Mouse (Mus musculus): ENCODE data around the gene Fam69b. TPM values are rescaled to one million over a fixed set of nuclear protein-coding genes. Genes with fewer than 3 reads are reported as not detected.
A peak's percentile ranks its signal among the peaks of the same experiment; 100 is the strongest.

Fam69b gene
- polyA plus RNA-seq, 1 experiment from 2014 or later, result 67.1 TPM

DNA sequence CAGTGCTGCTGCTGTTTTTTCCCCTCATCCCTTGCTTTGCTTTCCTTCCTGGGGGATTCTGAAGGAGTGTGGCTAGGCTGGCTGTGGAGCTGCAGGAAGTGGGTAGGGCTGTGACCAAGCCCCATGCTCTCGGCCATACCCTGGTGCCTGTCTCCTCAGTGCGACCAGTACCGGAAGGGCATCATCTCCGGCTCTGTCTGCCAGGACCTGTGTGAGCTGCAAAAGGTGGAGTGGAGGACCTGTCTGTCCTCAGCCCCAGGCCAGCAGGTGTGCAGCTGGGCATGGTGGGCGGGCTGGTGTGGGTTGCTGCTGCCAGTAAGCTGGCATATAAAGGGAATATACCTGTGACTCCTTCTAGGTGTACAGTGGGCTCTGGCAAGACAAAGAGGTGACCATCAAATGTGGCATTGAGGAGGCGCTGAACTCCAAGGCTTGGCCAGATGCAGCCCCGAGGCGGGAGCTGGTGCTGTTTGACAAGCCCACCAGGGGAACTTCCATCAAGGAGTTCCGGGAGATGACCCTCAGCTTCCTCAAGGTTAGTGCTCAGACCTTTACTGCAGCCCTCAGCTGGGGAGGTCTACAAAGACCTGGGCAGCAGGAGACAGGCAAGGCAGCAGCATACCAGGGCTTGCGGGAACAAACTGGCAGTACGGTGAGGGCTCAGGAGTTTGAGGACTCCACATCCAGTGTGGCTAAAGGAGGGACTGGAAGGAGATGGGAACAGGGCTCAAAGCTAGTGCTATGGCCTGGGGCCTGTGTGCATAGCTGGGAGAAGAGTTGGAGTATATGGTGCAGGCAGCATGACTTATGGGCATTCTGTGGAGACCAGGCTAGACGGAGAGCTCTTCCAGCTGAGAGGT is 6.6 kb downstream of the Fam69b start:
- Histone ChIP-seq H3K9ac (no peak overlapping the region), H3K27me3 (no peaks in the 10 kb centered on the region), H3K4me2 (no peak overlapping the region), H3K36me3 (replicated peaks) (peaks cover 54% of the 10 kb centered on the region), H3K4me3 (replicated peaks) (no peak overlapping the region), H3K27ac (no peak overlapping the region), H3K4me1 (peaks cover 52% of the 10 kb centered on the region), H3K9me3 (no peaks in the 10 kb centered on the region)
- 70% methylated on average over 12 of the region's 12 CpGs for WGBS
- ATAC-seq (ENCODE audit: low FRiP score), result no peak

DNA sequence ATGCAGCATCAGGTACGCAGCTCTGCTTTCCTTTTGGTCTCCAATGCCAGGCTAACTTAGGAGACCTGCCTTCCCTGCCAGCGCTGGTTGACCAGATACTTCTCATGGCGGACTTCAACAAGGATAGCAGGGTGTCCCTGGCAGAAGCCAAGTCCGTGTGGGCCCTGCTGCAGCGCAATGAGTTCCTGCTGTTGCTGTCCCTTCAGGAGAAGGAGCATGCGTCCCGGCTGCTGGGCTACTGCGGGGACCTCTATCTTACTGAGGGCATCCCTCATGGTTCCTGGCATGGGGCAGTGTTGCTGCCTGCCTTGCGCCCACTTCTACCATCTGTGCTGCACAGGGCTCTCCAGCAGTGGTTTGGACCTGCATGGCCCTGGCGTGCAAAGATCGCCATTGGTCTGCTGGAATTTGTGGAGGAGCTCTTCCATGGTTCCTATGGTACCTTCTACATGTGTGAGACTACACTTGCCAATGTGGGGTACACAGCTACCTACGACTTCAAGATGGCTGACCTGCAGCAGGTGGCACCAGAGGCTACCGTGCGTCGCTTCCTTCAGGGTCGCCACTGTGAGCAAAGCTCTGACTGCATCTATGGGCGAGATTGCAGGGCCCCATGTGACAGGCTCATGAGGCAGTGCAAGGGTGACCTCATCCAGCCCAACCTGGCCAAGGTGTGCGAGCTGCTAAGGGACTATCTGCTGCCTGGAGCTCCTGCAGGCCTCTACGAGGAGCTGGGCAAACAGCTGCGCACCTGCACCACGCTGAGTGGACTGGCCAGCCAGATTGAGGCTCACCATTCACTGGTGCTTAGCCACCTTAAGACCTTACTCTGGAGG is 7.5 kb downstream of the Fam69b start:
- Histone ChIP-seq H3K4me2 (no peak overlapping the region), H3K4me3 (replicated peaks) (no peak overlapping the region), H3K27ac (0 out of 2 replicates have a peak overlapping the region, but pooled peaks have one; percentile 25), H3K9me3 (no peaks in the 10 kb centered on the region), H3K27me3 (no peaks in the 10 kb centered on the region), H3K4me1 (peaks cover 43% of the 10 kb centered on the region), H3K36me3 (replicated peaks) (peaks cover 54% of the 10 kb centered on the region), H3K9ac (no peak overlapping the region)
- ATAC-seq (ENCODE audit: low FRiP score), result no peak
- WGBS, result 69% methylated on average over 21 of the region's 21 CpGs

DNA sequence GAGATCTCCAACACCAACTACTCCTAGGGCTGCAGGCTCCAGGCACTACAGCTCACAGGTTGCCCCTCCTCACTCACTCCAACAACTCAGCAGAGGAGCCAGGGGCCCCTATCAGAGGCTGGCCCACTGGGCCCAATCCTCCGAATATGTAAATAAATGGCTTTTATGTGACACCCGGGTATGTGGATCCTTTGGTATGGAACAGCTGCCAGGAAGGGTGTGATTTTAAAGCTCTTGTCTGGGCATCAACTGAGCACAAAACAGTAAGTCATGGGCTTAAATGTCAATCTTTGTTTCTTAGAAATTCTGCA is 8.0 kb downstream of the Fam69b start:
- H3K4me2 ChIP-seq, result no peak overlapping the region
- no peak for ATAC-seq (ENCODE audit: low FRiP score)
- H3K4me3 ChIP-seq (replicated peaks), result no peak overlapping the region
- no peak overlapping the region for H3K9ac ChIP-seq
- H3K4me1 ChIP-seq, result peaks cover 39% of the 10 kb centered on the region
- peaks cover 54% of the 10 kb centered on the region for H3K36me3 ChIP-seq (replicated peaks)
- no peaks in the 10 kb centered on the region for H3K9me3 ChIP-seq
- no peaks in the 10 kb centered on the region for H3K27me3 ChIP-seq
- H3K27ac ChIP-seq, result 0 out of 2 replicates have a peak overlapping the region, but pooled peaks have one; percentile 25
- 63% methylated on average over 2 of the region's 2 CpGs for WGBS

DNA sequence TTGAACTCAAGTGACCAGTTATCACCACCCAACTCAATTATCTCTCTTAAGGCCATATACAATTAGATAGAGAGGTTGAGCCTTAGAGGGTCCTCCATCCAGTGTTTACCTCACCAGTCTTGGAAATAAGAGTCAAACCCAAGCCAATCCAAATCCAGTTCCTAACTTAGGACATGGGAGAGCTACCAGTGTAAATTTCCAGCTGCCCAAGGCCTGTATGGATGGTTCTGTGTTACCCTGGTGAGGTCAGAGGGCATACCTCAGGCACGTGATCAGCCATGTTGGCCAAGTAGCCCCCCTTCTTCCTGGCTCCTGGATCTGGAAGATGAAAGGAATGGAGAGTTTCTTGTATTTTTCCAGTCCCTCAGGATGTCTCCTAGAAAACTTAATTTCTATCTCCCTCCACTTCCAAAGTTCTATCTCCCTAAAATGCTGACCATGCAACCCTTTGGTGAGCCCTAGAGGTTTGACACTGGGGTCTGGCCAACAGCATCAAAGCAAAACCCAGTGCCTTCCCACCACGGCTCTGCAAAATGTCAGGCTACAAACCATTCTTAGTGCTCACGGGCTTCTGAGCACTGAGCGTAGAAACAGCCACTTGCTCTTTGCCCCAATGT is 9.2 kb downstream of the Fam69b start:
- H3K9me3 ChIP-seq, result no peaks in the 10 kb centered on the region
- no peaks in the 10 kb centered on the region for H3K27me3 ChIP-seq
- ATAC-seq (ENCODE audit: low FRiP score), result no peak
- peak overlapping the region; percentile 14; the same call in 1 of the 2 replicates for H3K27ac ChIP-seq
- H3K4me3 ChIP-seq (replicated peaks), result no peak overlapping the region
- peaks cover 54% of the 10 kb centered on the region for H3K36me3 ChIP-seq (replicated peaks)
- H3K9ac ChIP-seq, result 0 out of 2 replicates have a peak overlapping the region, but pooled peaks have one; percentile 29
- 85% methylated on average over 4 of the region's 4 CpGs for WGBS
- peaks cover 37% of the 10 kb centered on the region for H3K4me1 ChIP-seq
- H3K4me2 ChIP-seq, result no peak overlapping the region

DNA sequence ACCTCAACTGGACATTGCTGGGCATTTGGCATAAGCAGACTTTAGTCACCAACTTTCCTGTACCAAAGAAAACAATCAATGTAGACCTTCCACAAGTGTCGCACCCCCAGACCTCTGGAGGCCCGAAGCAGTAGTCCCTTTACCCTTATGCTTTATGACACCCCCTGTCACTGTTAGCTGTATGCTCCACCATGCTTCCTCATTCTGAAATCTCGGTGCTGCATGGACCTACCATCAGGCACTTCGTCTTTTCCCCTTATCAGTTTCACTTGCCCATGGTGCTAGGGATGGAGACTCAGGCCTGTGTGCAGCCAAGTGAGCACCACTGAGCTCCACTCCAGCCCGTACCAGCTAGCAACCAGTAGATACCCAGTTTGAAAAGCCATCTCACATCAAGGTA is 9.8 kb downstream of the Fam69b start:
- WGBS, result 85% methylated on average over 5 of the region's 5 CpGs
- H3K4me3 ChIP-seq (replicated peaks), result 0 out of 2 replicates have a peak overlapping the region, but pooled peaks have one; percentile 93
- no peak overlapping the region for H3K27ac ChIP-seq

DNA sequence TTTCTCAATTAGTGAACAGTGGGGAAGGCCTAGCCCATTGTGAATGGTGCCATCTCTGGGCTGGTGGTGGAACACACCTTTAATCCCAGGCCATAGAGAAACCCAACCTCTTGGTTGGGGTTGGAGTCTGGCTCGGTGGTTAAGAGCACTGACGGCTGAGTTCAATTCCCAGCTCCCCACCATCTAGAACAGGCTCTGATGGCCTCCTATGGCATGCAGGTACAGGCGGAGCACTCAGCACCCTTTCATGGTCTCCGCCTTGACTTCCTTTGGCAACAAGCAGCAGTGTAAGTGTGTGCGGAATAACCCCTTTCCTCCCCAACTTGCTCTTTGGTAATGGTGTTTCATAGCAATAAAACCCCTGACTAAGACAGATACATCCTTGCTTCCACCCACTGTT is 10.3 kb downstream of the Fam69b start:
- no peaks in the 10 kb centered on the region for H3K9me3 ChIP-seq
- no peaks in the 10 kb centered on the region for H3K27me3 ChIP-seq
- peak overlapping the region; percentile 93 for H3K4me3 ChIP-seq (replicated peaks)
- peaks cover 27% of the 10 kb centered on the region for H3K4me1 ChIP-seq
- peak overlapping the region; percentile 95 for H3K9ac ChIP-seq
- H3K36me3 ChIP-seq (replicated peaks), result peaks cover 51% of the 10 kb centered on the region
- H3K27ac ChIP-seq, result 0 out of 2 replicates have a peak overlapping the region, but pooled peaks have one; percentile 54
- 82% methylated on average over 5 of the region's 5 CpGs for WGBS
- H3K4me2 ChIP-seq, result peak overlapping the region; percentile 87
- ATAC-seq (ENCODE audit: low FRiP score), result no peak

More for the DNA sequence above, 9.8 kb downstream of the Fam69b start:
- peaks cover 54% of the 10 kb centered on the region for H3K36me3 ChIP-seq (replicated peaks)
- no peaks in the 10 kb centered on the region for H3K27me3 ChIP-seq
- H3K9me3 ChIP-seq, result no peaks in the 10 kb centered on the region
- peak overlapping the region; percentile 95; the same call in 1 of the 2 replicates for H3K9ac ChIP-seq
- peak overlapping the region; percentile 87 for H3K4me2 ChIP-seq
- H3K4me1 ChIP-seq, result peaks cover 31% of the 10 kb centered on the region
- no peak for ATAC-seq (ENCODE audit: low FRiP score)

DNA sequence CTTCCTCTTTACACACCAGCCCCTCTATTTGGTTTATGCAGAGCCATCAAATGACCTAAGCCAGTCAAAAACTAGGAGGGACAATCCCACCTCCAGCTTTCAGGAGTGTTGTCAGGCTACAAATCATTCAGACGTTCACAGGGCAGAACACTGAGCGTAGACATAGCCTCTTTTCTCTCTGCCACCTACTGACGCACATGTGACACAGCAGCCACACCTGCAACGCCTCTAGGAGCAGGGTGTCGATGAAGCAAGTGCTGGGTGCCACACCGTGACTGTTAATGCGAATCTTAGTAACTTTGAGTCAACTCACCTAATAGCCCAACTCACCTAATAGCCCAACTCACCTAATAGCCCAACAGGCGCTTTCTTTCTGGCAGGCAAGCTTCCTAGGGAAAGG is 10.8 kb downstream of the Fam69b start:
- H3K4me1 ChIP-seq, result peaks cover 21% of the 10 kb centered on the region
- peak overlapping the region; percentile 54; the same call in 1 of the 2 replicates for H3K27ac ChIP-seq
- H3K9me3 ChIP-seq, result no peaks in the 10 kb centered on the region
- H3K4me2 ChIP-seq, result peak overlapping the region; percentile 87
- H3K9ac ChIP-seq, result peak overlapping the region; percentile 95
- WGBS, result 10% methylated on average over 8 of the region's 8 CpGs
- H3K36me3 ChIP-seq (replicated peaks), result peaks cover 46% of the 10 kb centered on the region
- H3K4me3 ChIP-seq (replicated peaks), result peak overlapping the region; percentile 93
- peak; percentile 33; the same call in 1 of the 2 replicates for ATAC-seq (ENCODE audit: low FRiP score)
- H3K27me3 ChIP-seq, result no peaks in the 10 kb centered on the region

DNA sequence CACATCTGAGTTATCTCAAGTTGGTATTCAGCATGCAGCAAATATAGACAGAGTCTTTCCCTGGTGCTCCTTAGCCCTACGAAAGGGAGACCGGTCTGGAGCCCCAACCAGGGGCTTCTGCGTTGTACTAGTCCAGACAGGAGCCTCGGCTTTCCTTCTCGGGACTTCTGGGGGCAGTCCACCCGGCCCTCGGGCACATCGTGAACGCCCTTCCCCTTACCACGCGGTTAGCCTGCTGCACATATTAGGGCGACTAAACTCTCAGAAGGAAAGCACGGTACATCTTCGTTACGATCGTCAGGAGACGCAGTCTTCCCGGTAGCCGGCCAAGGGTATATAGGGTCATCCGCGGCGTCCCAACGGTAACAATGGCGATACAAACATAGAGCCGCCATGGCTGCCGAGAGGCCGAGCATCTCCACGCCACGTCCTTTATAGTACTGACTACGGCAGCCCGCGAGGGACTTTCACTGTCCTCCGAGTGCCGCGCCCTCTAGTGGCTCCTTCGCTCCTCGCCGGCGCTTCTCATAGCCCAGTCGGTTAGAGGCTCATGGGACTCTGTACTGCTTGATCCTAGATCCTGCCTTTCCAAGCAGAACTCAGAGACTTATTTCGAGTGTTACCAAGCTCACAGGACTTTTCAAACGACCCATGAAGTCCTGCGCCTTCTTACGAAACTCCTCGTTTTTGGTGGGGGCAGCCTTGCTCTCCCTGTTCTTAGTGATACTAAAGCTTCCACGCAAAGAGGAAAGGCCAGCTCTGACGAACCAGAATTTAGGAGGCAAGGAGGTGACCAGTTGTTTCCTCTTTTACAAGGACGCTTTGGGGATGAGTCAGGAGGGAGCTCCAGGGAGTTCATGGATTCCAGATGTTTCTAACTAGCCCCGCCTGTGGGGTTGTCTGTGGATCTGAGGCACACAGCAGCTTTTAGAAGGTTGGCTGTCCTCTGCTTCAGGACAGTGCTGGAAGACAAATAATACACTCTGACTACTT is 11.9 kb downstream of the Fam69b start:
- Histone ChIP-seq H3K4me1 (peaks cover 21% of the 10 kb centered on the region), H3K4me2 (peak overlapping the region; percentile 87), H3K36me3 (replicated peaks) (peaks cover 35% of the 10 kb centered on the region), H3K4me3 (replicated peaks) (peak overlapping the region; percentile 93), H3K9me3 (no peaks in the 10 kb centered on the region), H3K27ac (peak overlapping the region; percentile 82), H3K9ac (peak overlapping the region; percentile 95), H3K27me3 (no peaks in the 10 kb centered on the region)
- ATAC-seq (ENCODE audit: low FRiP score), result peak; percentile 86
- WGBS, result 4% methylated on average over 49 of the region's 49 CpGs

DNA sequence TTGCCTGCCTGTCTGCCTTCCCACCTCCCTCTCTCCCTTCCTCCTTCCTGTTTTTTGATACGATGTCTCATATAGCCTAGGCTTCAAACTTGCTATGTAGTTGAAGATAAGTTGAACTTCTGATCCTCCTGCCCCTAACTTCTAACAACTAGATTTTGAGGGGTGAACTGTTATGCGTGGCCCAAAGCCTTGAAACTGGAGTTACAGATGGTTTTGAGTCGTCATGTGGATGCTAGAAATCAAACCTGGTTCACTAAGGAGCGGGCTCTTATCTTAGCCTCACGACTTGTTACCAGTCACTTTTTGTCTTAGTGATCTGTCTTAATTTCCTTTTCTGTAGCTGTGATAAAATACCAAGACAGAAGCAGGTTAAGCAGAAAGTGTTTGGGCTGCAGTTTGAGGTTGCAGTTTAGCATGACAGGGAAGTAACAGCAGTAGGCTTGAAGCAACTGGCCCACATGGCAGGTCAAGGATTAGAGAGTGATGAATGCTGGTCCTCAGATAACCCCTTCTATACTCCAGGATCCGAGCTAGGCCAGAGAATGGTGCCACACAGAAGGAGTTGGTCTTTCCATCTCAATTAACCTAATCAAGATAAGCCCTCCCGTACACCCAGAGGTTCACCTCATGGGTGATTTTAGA is 12.9 kb downstream of the Fam69b start:
- Histone ChIP-seq H3K36me3 (replicated peaks) (peaks cover 25% of the 10 kb centered on the region), H3K27me3 (no peaks in the 10 kb centered on the region), H3K4me1 (peaks cover 21% of the 10 kb centered on the region), H3K27ac (no peak overlapping the region), H3K9me3 (no peaks in the 10 kb centered on the region), H3K4me2 (no peak overlapping the region), H3K4me3 (replicated peaks) (no peak overlapping the region), H3K9ac (no peak overlapping the region)
- WGBS, result 85% methylated on average over 7 of the region's 7 CpGs
- ATAC-seq (ENCODE audit: low FRiP score), result no peak

DNA sequence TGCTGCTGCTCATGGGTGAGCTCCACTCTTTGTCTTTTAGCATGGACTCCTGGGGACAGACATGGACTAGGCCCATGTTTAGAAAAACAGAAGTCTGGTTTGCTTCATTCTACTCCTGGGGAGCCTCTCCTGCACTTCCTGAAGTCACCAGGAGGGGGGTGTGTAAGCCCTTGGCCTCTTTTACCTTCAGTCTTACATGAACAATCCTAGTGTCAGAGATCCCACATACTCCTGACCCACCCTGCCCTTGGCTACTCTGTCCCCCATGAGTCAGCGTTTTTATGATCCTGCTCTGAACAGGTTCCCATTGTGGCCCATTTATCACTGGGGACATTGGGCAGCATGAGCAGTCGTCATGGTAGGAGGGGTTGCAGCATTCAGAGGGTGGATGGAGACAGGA is 15.7 kb downstream of the Fam69b start:
- Histone ChIP-seq H3K4me1 (peaks cover 4% of the 10 kb centered on the region), H3K27ac (no peak overlapping the region), H3K9me3 (no peaks in the 10 kb centered on the region), H3K4me3 (replicated peaks) (no peak overlapping the region), H3K36me3 (replicated peaks) (no peaks in the 10 kb centered on the region), H3K9ac (no peak overlapping the region), H3K27me3 (no peaks in the 10 kb centered on the region), H3K4me2 (no peak overlapping the region)
- ATAC-seq (ENCODE audit: low FRiP score), result no peak
- 66% methylated on average over 2 of the region's 2 CpGs for WGBS

Measured in forebrain, embryonic 12.5 days (tissue).